Mouse (Mus musculus): ENCODE results near the gene Ccpg1os.

Ccpg1os gene

GRCm38 (mm10) chr9:72983066-72983465 is 2.1 kb downstream of the Ccpg1os start:
- DNase-seq (ENCODE audit: low spot score in 2 of 2): no peak

- no peak for DNase-seq (ENCODE audit: low spot score in 2 of 2)
Observed at GRCm38 (mm10) chr9:72975242-72975641, 9.9 kb downstream of the Ccpg1os start.

GRCm38 (mm10) chr9:72974734-72975133 is 10.4 kb downstream of the Ccpg1os start:
- DNase-seq (ENCODE audit: low spot score in 2 of 2): no peak

GRCm38 (mm10) chr9:72972984-72973383 is 12.2 kb downstream of the Ccpg1os start:
- no peak for DNase-seq (ENCODE audit: low spot score in 2 of 2)

GRCm38 (mm10) chr9:72972435-72972834 is 12.7 kb downstream of the Ccpg1os start:
- DNase-seq (ENCODE audit: low spot score in 2 of 2): no peak

GRCm38 (mm10) chr9:72969874-72970273 is 15.3 kb downstream of the Ccpg1os start:
- no peak for DNase-seq (ENCODE audit: low spot score in 2 of 2)

- DNase-seq (ENCODE audit: low spot score in 2 of 2): peak; percentile 77 to 87
Observed at GRCm38 (mm10) chr9:72968349-72969061, 16.7 kb downstream of the Ccpg1os start.

- no peak for DNase-seq (ENCODE audit: low spot score in 2 of 2)
Observed at GRCm38 (mm10) chr9:72961959-72962358, 23.2 kb downstream of the Ccpg1os start.

- DNase-seq (ENCODE audit: low spot score in 2 of 2): no peak
Observed at GRCm38 (mm10) chr9:72961346-72961745, 23.8 kb downstream of the Ccpg1os start.

- peak; percentile 90 to 91 for DNase-seq (ENCODE audit: low spot score in 2 of 2)
Observed at GRCm38 (mm10) chr9:72958521-72959450, 26.4 kb downstream of the Ccpg1os start, which contains the start of the genes Dyx1c1 and Gm44503. TSS of gene Dyx1c1 (plus strand) at chr9:72958785. TSS of gene Gm44503 (plus strand) at chr9:72958852.

- DNase-seq (ENCODE audit: low spot score in 2 of 2): peak; percentile 67 to 74
Observed at GRCm38 (mm10) chr9:72955546-72955945, 29.6 kb downstream of the Ccpg1os start.

- DNase-seq (ENCODE audit: low spot score in 2 of 2): no peak
Observed at GRCm38 (mm10) chr9:72954746-72955145, 30.4 kb downstream of the Ccpg1os start.

- DNase-seq (ENCODE audit: low spot score in 2 of 2): no peak
Observed at GRCm38 (mm10) chr9:72949572-72949971, 35.6 kb downstream of the Ccpg1os start.

GRCm38 (mm10) chr9:72947010-72947409 is 38.2 kb downstream of the Ccpg1os start:
- DNase-seq (ENCODE audit: low spot score in 2 of 2): no peak

- no peak for DNase-seq (ENCODE audit: low spot score in 2 of 2)
Observed at GRCm38 (mm10) chr9:72944286-72944685, 40.9 kb downstream of the Ccpg1os start.

- DNase-seq (ENCODE audit: low spot score in 2 of 2): no peak
Observed at GRCm38 (mm10) chr9:72943424-72943823, 41.8 kb downstream of the Ccpg1os start.

- no peak for DNase-seq (ENCODE audit: low spot score in 2 of 2)
Observed at GRCm38 (mm10) chr9:72936301-72936700, 48.9 kb downstream of the Ccpg1os start.

GRCm38 (mm10) chr9:72935309-72935708 is 49.9 kb downstream of the Ccpg1os start:
- DNase-seq (ENCODE audit: low spot score in 2 of 2): no peak

- peak; percentile 53 to 72 for DNase-seq (ENCODE audit: low spot score in 2 of 2)
Observed at GRCm38 (mm10) chr9:72931166-72931790, 53.9 kb downstream of the Ccpg1os start.

Measured in right cerebral cortex, postnatal 10 days (tissue).